Mouse (Mus musculus) lung, postnatal 36 days (tissue): ENCODE results near the gene Krtap4-1.
A peak's percentile ranks its signal among the peaks of the same experiment; 100 is the strongest.

Experiments
- DNase-seq: peaks from one replicate; pipeline ENCODE4 v3.0.0; 2022; ENCODE audit warnings: mixed read lengths

The Krtap4-1 gene

DNA sequence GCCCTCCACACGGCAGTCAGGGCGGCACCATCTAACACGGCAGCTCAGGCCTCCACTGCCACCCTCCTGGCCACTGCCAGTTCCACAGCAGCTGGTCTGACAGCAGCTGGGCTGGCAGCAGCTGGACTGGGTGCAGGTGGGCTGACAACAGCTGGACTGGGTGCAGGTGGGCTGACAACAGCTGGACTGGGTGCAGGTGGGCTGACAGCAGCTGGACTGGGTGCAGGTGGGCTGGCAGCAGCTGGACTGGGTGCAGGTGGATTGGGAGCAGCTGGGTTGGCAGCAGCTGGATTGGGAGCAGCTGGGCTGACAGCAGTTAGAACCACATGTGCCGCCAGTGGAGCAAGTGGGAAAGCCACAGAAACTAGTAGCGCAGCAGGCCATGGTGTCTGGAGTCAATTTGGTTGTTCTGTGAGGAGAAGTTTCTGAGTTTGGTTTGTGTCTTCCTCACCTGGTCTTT lies 44.8 kb downstream of the Krtap4-1 start, which contains the start of gene Krtap1-4:
Krtap1-4 (minus strand) TSS at position 410 of the 460 bp plus-strand sequence.
- no peak for DNase-seq

GRCm38 (mm10) chr11:99581564-99581963 lies 46.5 kb downstream of the Krtap4-1 start:
- peak; percentile 32 for DNase-seq

DNA sequence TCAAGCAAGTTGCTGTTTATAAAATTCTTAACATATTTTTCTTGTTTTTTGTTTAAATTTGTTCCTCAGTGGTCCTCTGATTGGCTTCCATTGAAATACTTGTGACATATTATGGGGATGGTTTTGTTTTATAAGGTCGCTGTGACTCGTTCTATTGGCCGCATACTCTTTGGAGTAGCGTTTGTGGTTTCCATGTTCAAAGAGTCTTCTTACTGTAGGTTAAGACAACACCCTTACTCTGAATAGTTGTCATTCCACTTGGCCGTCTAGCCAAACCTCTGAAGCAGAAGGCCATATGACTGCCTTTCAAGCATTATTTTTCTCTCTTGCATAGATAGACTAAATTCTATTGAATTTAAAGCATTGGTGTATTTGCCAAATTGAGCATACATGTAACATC lies 47.0 kb downstream of the Krtap4-1 start:
- DNase-seq: no peak

- no peak for DNase-seq
Observed at GRCm38 (mm10) chr11:99580636-99581035, 47.4 kb downstream of the Krtap4-1 start, which contains the start of gene Krtap1-5. TSS of gene Krtap1-5 (minus strand) at chr11:99581016.
